In genomic region chr5:149052421-149053338, GRCm38 (mm10) we compare ENCODE assay signal across 8 mouse cellular contexts. TPM values are rescaled to one million over a fixed set of nuclear protein-coding genes. Genes with fewer than 3 reads are reported as not detected.
DNase-seq lines count a peak whose midpoint lies in the region; ATAC-seq and TF ChIP-seq lines count a peak whose summit lies in the region.

No protein-coding gene starts in this region.

- H3K9me3 ChIP-seq in ES-E14 (ENCODE audit: control insufficient read depth, insufficient read depth, low read depth, low read length), result no peaks in the 10 kb centered on the region
- H3K9me3 ChIP-seq in forebrain, embryonic 15.5 days, result no peaks in the 10 kb centered on the region

- intact Hi-C loops in heart, postnatal 25 days (cut with DNase I), result loop anchor here (5.0 kb wide), 4 partner anchors 95 to 240 kb away; no protein-coding TSS in a partner anchor

- no peaks in the 10 kb centered on the region for H3K27me3 ChIP-seq in forebrain, embryonic 15.5 days
- no peaks in the 10 kb centered on the region for H3K27me3 ChIP-seq in thymus, adult 2 months (ENCODE audit: control insufficient read depth, insufficient read depth, low read length)

- in situ Hi-C loops in ES-E14 (cut with MboI; ENCODE audit: low sequenced_read_pairs in 2 of 2, unreplicated experiment in 2 of 2), result no loop called here

- peak overlapping the region; percentile 85 to 100 for H3K4me3 ChIP-seq in ES-E14 (ENCODE audit: insufficient read depth in 1 of 2, low read depth in 1 of 2, low read length in 2 of 2, poor library complexity in 1 of 2, severe bottlenecking in 1 of 2)
- H3K4me3 ChIP-seq in forebrain, embryonic 15.5 days, result peak overlapping the region; percentile 92
- peak overlapping the region; percentile 78 for H3K4me3 ChIP-seq in lung, adult 2 months (replicated peaks; ENCODE audit: extremely low read depth, low read depth, low read length)
- H3K4me3 ChIP-seq in olfactory bulb, adult 2 months (ENCODE audit: insufficient read depth, low read depth, low read length), result peak overlapping the region; percentile 93
- peak overlapping the region; percentile 73 for H3K4me3 ChIP-seq in thymus, adult 2 months (ENCODE audit: control insufficient read depth, insufficient read depth, low read length)

- H3K36me3 ChIP-seq in ES-E14 (ENCODE audit: control insufficient read depth, insufficient read depth, low read length, poor library complexity, severe bottlenecking), result peaks cover 16% of the 10 kb centered on the region
- peaks cover 8% of the 10 kb centered on the region; the same call in 1 of the 2 replicates for H3K36me3 ChIP-seq in forebrain, embryonic 15.5 days
- peaks cover 21% of the 10 kb centered on the region for H3K36me3 ChIP-seq in thymus, adult 2 months (ENCODE audit: control insufficient read depth, insufficient read depth, low read length)

- peak overlapping the region; percentile 95 for H3K9ac ChIP-seq in ES-E14 (ENCODE audit: insufficient read depth, low read depth, low read length, poor library complexity, severe bottlenecking)
- H3K9ac ChIP-seq in forebrain, embryonic 15.5 days (replicated peaks), result peak overlapping the region; percentile 84

- ATAC-seq in forebrain, embryonic 15.5 days (replicated peaks), result peak; percentile 97

- no peak for TF ChIP-seq CTCF in lung, adult 2 months (IDR thresholded peaks at IDR 0.05; ENCODE audit: insufficient read depth, low read length)
- no peak for TF ChIP-seq CTCF in olfactory bulb, adult 2 months (IDR thresholded peaks at IDR 0.05; ENCODE audit: insufficient read depth, low read depth, low read length)
- TF ChIP-seq CTCF in thymus, adult 2 months (IDR thresholded peaks at IDR 0.05; ENCODE audit: borderline replicate concordance, control insufficient read depth, extremely low read depth, insufficient read depth, low read length, poor library complexity), result peak; percentile 59

- TF ChIP-seq POLR2A in lung, adult 2 months (IDR thresholded peaks at IDR 0.05; ENCODE audit: borderline replicate concordance, extremely low read depth, low read depth, low read length), result peak; percentile 80; the same call in 1 of the 2 replicates
- TF ChIP-seq POLR2A in olfactory bulb, adult 2 months (IDR thresholded peaks at IDR 0.05; ENCODE audit: insufficient read depth, low read depth, low read length), result peak; percentile 72; the same call in 1 of the 2 replicates
- peak; percentile 90 for TF ChIP-seq POLR2A in thymus, adult 2 months (IDR thresholded peaks at IDR 0.05; ENCODE audit: control insufficient read depth, extremely low read depth, insufficient read depth, low read length, poor library complexity)

- WGBS in forebrain, embryonic 15.5 days, result under 1% methylated on average over 110 of the region's 110 CpGs
- under 1% methylated on average over 105 of the region's 110 CpGs for WGBS in lung, adult 2 months
- WGBS in olfactory bulb, adult 2 months, result 1% methylated on average over 110 of the region's 110 CpGs
- WGBS in thymus, adult 2 months, result 2% methylated on average over 110 of the region's 110 CpGs

- H3K27ac ChIP-seq in ES-E14 (ENCODE audit: insufficient read depth, low read depth, low read length, poor library complexity, severe bottlenecking), result peak overlapping the region; percentile 87
- peak overlapping the region; percentile 99 for H3K27ac ChIP-seq in forebrain, embryonic 15.5 days (replicated peaks)
- peak overlapping the region; percentile 86 for H3K27ac ChIP-seq in olfactory bulb, adult 2 months (ENCODE audit: insufficient read depth, low read depth, low read length)
- peak overlapping the region; percentile 92 for H3K27ac ChIP-seq in thymus, adult 2 months (ENCODE audit: control insufficient read depth, insufficient read depth, low read length)

- DNase-seq in ES-E14 (ENCODE audit: low read depth, low spot score), result peak; percentile 100
- DNase-seq in cerebellum, adult 11-12 months, result peak; percentile 98
- DNase-seq in heart, postnatal 25 days (ENCODE audit: low spot score), result peak; percentile 97
- peak; percentile 99 to 100 for DNase-seq in layer of hippocampus, adult 18-20 months (ENCODE audit: low spot score in 2 of 2)
- DNase-seq in lung, adult 2 months, result peak; percentile 95
- peak; percentile 99 for DNase-seq in thymus, adult 2 months

- peak overlapping the region; percentile 90 for H3K4me2 ChIP-seq in forebrain, embryonic 15.5 days (replicated peaks)

- peaks cover 0 to 2% of the 10 kb centered on the region in 2 experiments; a peak in 2 of 4 replicates for H3K4me1 ChIP-seq in ES-E14 (ENCODE audit: control insufficient read depth in 2 of 2, insufficient read depth in 2 of 2, low read length in 2 of 2, poor library complexity in 1 of 2)
- H3K4me1 ChIP-seq in forebrain, embryonic 15.5 days, result peaks cover 30% of the 10 kb centered on the region
- peaks cover 6% of the 10 kb centered on the region for H3K4me1 ChIP-seq in lung, adult 2 months (ENCODE audit: control insufficient read depth, insufficient read depth, low read length)
- no peaks in the 10 kb centered on the region; the same call in 1 of the 2 replicates for H3K4me1 ChIP-seq in olfactory bulb, adult 2 months (ENCODE audit: control insufficient read depth, insufficient read depth, low read length)
- H3K4me1 ChIP-seq in thymus, adult 2 months (replicated peaks; ENCODE audit: control insufficient read depth, insufficient read depth, low read length), result peaks cover 5% of the 10 kb centered on the region

TF ChIP-seq in ES-E14, 5 proteins besides CTCF, POLR2A, EP300 and RAD21:
- TF ChIP-seq MAFK (IDR thresholded peaks at IDR 0.05; ENCODE audit: insufficient read depth, low read depth, low read length) (no peak), CHD2 (IDR thresholded peaks at IDR 0.05; ENCODE audit: low read depth, low read length) (peak; percentile 67), ZC3H11A (IDR thresholded peaks at IDR 0.05; ENCODE audit: borderline replicate concordance, low read depth, low read length) (no peak), ZNF384 (IDR thresholded peaks at IDR 0.05; ENCODE audit: low read depth, low read length) (peak; percentile 29; the same call in 1 of the 2 replicates), HCFC1 (IDR thresholded peaks at IDR 0.05; ENCODE audit: borderline replicate concordance, insufficient read depth, low read length) (peak; percentile 60; the same call in 1 of the 2 replicates)

RNA-seq across cellular contexts. Expression of gene Gm42791, which starts 57.7 kb away (rescaled TPM):
- total RNA-seq in ES-E14 (2012; rRNA removed), result 0.48 TPM in 1 of 2 replicates, not detected in the other
- polyA plus RNA-seq in forebrain, embryonic 15.5 days (2015; fragmentation: Nextera tagmentation; extraction: Ambion mirVana), result 5.6 and 7.4 TPM in 2 replicates
- 1 to 10 TPM; 5.8 to 6.2 TPM for total RNA-seq in heart, postnatal 25 days (2021)
- 10 to 100 TPM; 32.0 to 32.9 TPM for total RNA-seq in layer of hippocampus, adult 18-20 months (2021)
- not detected in 2 replicates for polyA plus RNA-seq in lung, adult 2 months (2012; rRNA removed)
- not detected in 2 replicates for polyA plus RNA-seq in olfactory bulb, adult 2 months (2012; ENCODE audit: insufficient read depth, insufficient read length, low replicate concordance, missing spikeins)
- not detected in 2 replicates for polyA plus RNA-seq in thymus, adult 2 months (2012; rRNA removed)

Comparison
In these comparisons a context has a peak if more than half of its experiments do, and no peak if none do; other contexts are left out.
1. Peak in every context shown above with its lines: DNase-seq, ATAC-seq, H3K4me3 ChIP-seq and H3K27ac ChIP-seq.